Mouse (Mus musculus) kidney, adult 2 months (tissue): ENCODE data around the gene Slc6a1. TPM values are rescaled to one million over a fixed set of nuclear protein-coding genes. Genes with fewer than 3 reads are reported as not detected.

Experiments
- DNase-seq: peaks from one replicate; pipeline ENCODE4 v3.0.0; 2021
- H3K27ac ChIP-seq: fragments of 200-500 bp; 2 replicates; pipeline ENCODE4 v1.5.1; 2012; ENCODE audit warnings: low read depth, low read length, control low read depth, inconsistent platforms; ENCODE audit not compliant: insufficient read depth
- H3K27me3 ChIP-seq: fragments of 200-500 bp; replicated peaks from 2 replicates; pipeline ENCODE4 v1.6.1; 2012; ENCODE audit warnings: mild to moderate bottlenecking, moderate library complexity, low read length, inconsistent platforms; ENCODE audit not compliant: control insufficient read depth, insufficient read depth
- H3K36me3 ChIP-seq: fragments of 200-500 bp; 2 replicates; pipeline ENCODE4 v1.6.1; 2012; ENCODE audit warnings: mild to moderate bottlenecking, moderate library complexity, low read length, inconsistent platforms; ENCODE audit not compliant: control insufficient read depth, insufficient read depth
- H3K4me1 ChIP-seq: fragments of 200-500 bp; 2 replicates; pipeline ENCODE4 v1.6.1; 2011; ENCODE audit warnings: low read length; ENCODE audit not compliant: control insufficient read depth, insufficient read depth
- H3K4me3 ChIP-seq: fragments of 200-500 bp; 2 replicates; pipeline ENCODE4 v1.5.1; 2011; ENCODE audit warnings: mild to moderate bottlenecking, low read depth, low read length, control low read depth; ENCODE audit not compliant: insufficient read depth
- CTCF ChIP-seq: fragments of 200-500 bp; conservative IDR thresholded peaks from 2 replicates; pipeline ENCODE4 v1.5.1; 2011; ENCODE audit warnings: low read depth, mild to moderate bottlenecking, control low read depth, low read length, moderate library complexity, mixed read lengths; ENCODE audit not compliant: insufficient read depth, insufficient read length
- POLR2A ChIP-seq: fragments of 200-500 bp; IDR thresholded peaks from one replicate; pipeline ENCODE4 v1.6.1; 2011; ENCODE audit warnings: low read depth, low read length, control low read depth
- WGBS: fragments of 180-500 bp; shearing (Covaris S2); methylation state at CpG from one replicate; pipeline ENCODE4 v1.1.7; 2018; 5-methylcytosine and 5-hydroxymethylcytosine counted together
- polyA plus RNA-seq: library from polyadenylated mRNA; depleted of rRNA; stranded (reverse); fragments of >200 nt; gene quantifications from 2 replicates; pipeline ENCODE4 v1.2.3, GENCODE M21; 2012

The Slc6a1 gene
- polyA plus RNA-seq, 1 experiment: 0.19 TPM

- Histone ChIP-seq H3K4me3 (no peak overlapping the region), H3K27ac (no peak overlapping the region), H3K4me1 (no peaks in the 10 kb centered on the region), H3K27me3 (no peaks in the 10 kb centered on the region), H3K36me3 (no peaks in the 10 kb centered on the region)
- no peak for DNase-seq
- TF ChIP-seq POLR2A (no peak), CTCF (no peak)
- 68% methylated on average over 5 of the region's 5 CpGs for WGBS
These were observed 38.1 kb downstream of the Slc6a1 start for GRCm38 (mm10) chr6:114320511-114320910.

GRCm38 (mm10) chr6:114321146-114321545, 38.7 kb downstream of the Slc6a1 start:
- TF ChIP-seq POLR2A (no peak), CTCF (0 out of 2 replicates have a peak, but pooled peaks have one; percentile 15)
- Histone ChIP-seq H3K36me3 (no peaks in the 10 kb centered on the region), H3K27ac (no peak overlapping the region), H3K4me1 (no peaks in the 10 kb centered on the region), H3K27me3 (no peaks in the 10 kb centered on the region), H3K4me3 (no peak overlapping the region)
- WGBS: 95% methylated on average over 3 of the region's 3 CpGs
- no peak for DNase-seq

- Histone ChIP-seq H3K4me1 (no peaks in the 10 kb centered on the region), H3K27me3 (no peaks in the 10 kb centered on the region), H3K4me3 (no peak overlapping the region), H3K27ac (no peak overlapping the region), H3K36me3 (no peaks in the 10 kb centered on the region)
- no peak for DNase-seq
- TF ChIP-seq CTCF (no peak), POLR2A (no peak)
- 87% methylated on average over 3 of the region's 3 CpGs for whole genome bisulfite sequencing
These were observed 40.5 kb downstream of the Slc6a1 start for GRCm38 (mm10) chr6:114322914-114323313.

- TF ChIP-seq CTCF: no peak
- TF ChIP-seq POLR2A: no peak
- H3K4me1 ChIP-seq: no peaks in the 10 kb centered on the region
- no peak overlapping the region for H3K27ac ChIP-seq
- no peak overlapping the region for H3K4me3 ChIP-seq
- H3K36me3 ChIP-seq: no peaks in the 10 kb centered on the region
- no peak for DNase-seq
- 82% methylated on average over 5 of the region's 5 CpGs for WGBS
- no peaks in the 10 kb centered on the region for H3K27me3 ChIP-seq
These were observed 42.4 kb downstream of the Slc6a1 start for GRCm38 (mm10) chr6:114324808-114325207.

GRCm38 (mm10) chr6:114329597-114330470, 47.4 kb downstream of the Slc6a1 start:
- TF ChIP-seq POLR2A: no peak
- TF ChIP-seq CTCF: no peak
- Histone ChIP-seq H3K4me1 (no peaks in the 10 kb centered on the region), H3K27me3 (no peaks in the 10 kb centered on the region), H3K4me3 (no peak overlapping the region), H3K27ac (no peak overlapping the region), H3K36me3 (no peaks in the 10 kb centered on the region)
- 27% methylated on average over 8 of the region's 8 CpGs for WGBS
- DNase-seq: no peak

- WGBS: 82% methylated on average over 7 of the region's 7 CpGs
- TF ChIP-seq CTCF (no peak), POLR2A (no peak)
- H3K4me3 ChIP-seq: no peak overlapping the region
- DNase-seq: no peak
- no peak overlapping the region for H3K27ac ChIP-seq
- no peaks in the 10 kb centered on the region for H3K27me3 ChIP-seq
- H3K4me1 ChIP-seq: no peaks in the 10 kb centered on the region
- H3K36me3 ChIP-seq: no peaks in the 10 kb centered on the region
These were observed 49.5 kb downstream of the Slc6a1 start for GRCm38 (mm10) chr6:114331926-114332325.

GRCm38 (mm10) chr6:114336128-114336943, 53.9 kb downstream of the Slc6a1 start:
- H3K27ac ChIP-seq: no peak overlapping the region
- WGBS: 20% methylated on average over 11 of the region's 11 CpGs
- no peaks in the 10 kb centered on the region for H3K4me1 ChIP-seq
- no peaks in the 10 kb centered on the region for H3K36me3 ChIP-seq
- no peak for DNase-seq
- H3K27me3 ChIP-seq: no peaks in the 10 kb centered on the region
- no peak overlapping the region for H3K4me3 ChIP-seq
- TF ChIP-seq POLR2A (no peak), CTCF (no peak)
